Mouse (Mus musculus) lung, postnatal 10 days (tissue): ENCODE measurements around the gene Usp34.
A peak's percentile ranks its signal among the peaks of the same experiment; 100 is the strongest.
"Not testable (repeated sequence)": the region's sequence is repeated elsewhere in the genome, so short reads cannot be mapped to it uniquely, and the experiment has no call there.

Source experiments
- DNase-seq: peaks from one replicate; pipeline ENCODE4 v3.0.0; 2021

Gene Usp34

DNA sequence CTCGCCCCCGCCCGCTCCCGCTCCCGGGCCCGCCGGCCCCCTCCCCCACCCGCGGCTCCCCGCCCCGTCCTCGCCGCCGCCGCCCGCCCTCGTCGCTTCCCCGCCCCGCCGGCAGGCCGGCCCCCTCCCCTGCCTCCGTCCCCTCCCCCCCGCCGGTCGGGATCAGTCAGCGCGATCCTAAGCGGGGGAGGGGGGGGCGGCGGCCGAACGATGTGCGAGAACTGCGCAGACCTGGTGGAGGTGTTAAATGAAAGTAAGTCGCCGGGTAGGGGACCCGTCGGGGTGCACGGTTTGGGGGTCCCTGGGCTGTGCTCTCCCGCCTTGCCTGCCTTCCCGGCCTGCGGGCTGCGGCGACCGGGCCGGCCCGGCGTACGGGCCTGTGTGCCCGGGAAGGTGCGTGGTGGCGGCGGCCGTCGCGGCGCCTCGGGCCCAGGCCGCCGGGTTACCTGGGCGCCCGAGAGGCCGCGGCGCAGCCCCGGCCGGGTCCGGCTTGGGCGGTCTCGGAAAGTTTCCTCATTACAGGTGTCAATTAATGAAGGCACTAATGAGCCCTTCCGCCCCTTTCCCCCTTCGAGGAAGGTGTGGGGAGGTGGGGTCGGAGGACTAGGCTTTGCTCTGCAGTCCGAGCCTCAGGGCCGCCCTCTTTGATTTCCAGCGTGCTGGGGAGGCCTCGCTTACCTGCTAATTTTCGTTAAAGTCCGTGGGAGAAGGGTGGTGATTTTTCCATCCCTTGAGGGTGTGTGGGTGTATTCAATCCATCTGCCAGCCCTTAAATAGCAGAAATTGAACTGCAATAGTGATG lies at the start of gene Usp34:
Usp34 (plus strand) TSS at position 132 of the 802 bp plus-strand sequence.
- peak; percentile 74 for DNase-seq

DNA sequence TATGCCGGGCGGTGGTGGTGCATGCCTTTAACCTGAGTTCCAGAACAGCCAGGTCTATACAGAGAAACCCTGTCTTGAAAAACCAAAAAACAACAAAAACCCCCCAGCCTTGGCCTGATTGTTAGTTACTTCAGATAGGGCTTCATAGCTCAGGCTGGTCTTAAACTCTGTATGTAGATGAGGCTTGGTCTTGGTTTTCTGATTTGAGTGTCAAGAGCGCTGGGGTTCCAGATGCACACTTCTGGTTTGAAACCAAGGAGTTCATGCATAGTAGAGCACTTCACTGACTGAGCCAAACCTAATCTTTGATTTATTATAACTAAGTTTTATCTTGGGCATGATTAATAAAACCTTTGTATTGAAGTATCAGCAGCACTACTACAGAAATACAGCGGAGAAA lies 47.6 kb upstream of the Usp34 start:
- DNase-seq: no peak

DNA sequence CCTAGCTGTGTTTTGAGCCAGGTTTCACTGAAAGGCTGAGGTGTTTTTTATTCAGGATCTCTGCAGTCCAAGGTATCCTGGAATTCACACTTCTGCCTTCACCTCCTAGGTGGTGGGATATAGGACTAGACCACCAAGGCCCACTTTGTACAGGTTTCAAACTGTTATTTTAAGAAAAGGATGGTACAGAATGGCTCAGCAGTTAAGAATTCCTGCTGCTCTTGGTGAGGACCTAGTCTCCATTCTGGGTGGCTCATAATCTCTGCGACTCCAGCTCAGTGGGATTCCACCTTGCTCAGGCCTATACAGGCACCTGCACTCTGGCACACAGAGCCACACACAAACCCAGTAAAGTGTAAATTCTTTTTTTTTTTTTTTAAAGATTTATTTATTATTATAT lies 47.2 kb upstream of the Usp34 start:
- no peak for DNase-seq

DNA sequence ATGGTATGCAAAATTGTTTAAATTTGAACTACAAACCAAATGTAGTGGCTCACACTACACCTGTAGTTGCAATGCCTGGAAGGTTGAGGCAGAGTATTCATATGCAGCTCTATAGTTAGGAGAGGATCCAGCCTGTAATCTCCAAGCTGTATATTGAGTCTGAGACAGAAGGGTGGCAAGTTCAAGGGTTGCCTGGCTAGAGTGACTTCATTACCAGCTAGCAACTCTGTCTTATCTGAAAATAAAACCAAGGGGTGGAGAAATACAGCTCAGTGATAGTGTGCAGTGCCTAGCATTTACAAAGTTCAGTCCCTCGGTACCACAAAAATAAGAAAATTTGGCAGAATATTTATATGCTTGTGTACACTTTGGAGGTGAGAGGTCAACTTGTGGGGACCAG lies 46.5 kb upstream of the Usp34 start:
- no peak for DNase-seq

DNA sequence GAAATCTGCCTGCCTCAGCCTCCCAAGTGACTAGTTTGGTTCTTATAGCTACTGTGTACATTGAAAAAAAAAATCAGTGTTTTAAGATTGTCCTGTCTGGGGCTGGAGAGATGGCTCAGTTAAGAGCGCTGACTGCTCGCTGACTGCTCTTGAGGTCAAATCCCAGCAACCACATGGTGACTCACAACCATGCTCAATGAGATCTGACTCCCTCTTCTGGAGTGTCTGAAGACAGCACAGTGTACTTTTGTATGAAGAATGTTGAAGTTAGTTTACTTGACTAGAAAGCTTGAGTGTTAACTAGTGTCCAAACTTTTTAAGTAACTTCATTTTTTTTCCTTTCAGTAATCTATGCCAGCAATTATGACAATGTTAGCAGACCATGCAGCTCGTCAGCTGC lies 45.2 kb upstream of the Usp34 start:
- DNase-seq: no peak

DNA sequence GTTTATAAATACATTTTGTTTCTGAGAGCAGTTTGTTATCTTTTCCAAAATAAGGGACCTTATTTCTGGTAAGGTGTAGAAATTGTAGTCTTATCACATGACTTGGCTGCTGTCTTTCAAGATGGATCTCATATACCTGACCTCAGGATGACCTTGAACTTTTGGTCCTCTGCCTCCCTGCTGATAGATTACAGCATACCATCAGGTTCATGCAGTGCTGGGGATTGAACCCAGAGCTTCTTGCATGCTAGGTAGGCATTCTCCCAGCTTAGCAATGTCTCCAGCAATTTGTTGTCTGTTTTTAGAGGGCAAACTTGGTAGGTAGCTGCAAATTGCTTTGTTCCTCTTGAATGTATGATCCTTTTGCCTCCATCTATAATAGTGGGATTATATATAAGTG lies 41.7 kb upstream of the Usp34 start:
- no peak for DNase-seq

DNA sequence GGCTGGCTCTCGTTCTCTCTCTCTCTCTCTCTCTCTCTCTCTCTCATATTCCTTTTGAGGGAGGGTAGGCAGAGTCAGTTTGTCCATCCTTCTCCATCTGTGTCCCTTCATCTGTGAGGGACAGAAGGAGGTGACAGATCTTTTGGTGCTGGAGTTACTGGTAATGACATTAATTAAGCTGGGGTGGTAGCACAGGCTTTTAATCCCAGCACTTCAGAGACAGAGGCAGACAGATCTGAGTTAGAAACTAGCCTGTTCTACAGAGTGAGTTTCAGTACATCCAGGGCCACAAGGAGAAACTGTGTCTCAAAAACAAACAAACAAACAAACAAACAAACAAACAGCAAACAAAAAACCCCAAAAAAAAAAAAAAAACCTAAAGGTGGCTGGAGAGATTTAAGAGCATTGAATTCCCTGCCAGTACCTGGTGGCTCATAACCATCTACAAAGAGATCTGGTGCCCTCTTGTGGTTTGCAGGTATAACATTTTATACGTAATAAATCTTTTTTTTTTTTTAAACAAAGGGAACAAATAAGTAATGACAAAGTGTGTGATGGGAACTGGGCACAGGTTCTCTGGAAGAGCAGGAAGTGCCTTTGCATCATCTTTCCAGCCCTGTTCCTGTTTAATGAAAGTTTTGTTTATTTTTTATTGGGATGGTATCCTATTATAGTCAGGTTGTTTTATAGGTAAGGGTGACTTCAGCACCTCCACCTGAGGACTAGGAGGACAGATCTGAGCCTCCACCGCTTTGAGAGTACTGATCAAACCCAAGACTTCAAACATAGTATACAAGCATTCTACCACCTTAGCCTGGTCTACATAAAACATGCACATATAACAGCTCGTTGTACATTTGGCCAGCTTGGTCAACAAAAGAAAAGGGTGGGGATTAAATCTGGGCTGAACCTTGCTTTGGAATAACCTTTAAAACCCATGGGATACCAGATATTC lies 34.6 kb upstream of the Usp34 start:
- DNase-seq: peak; percentile 73

DNA sequence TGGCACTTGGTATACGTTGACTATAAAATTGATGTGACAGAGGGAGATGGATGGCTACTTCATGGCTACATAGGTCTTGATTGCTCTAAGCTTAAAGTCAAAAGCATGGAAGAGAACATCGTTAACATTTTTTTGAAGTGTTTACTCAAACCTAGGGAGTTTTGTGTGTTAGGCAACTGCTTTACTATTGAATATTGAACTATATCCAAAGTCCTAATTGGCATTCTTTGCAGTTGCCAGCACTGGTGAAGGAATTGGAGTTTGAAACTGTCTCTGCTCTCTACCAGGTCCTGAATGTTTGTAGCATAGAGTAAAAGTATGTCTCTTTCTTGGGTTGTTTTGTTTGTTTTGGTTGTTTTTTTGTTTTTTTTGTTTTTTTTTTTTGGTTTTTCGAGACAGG lies 30.9 kb upstream of the Usp34 start:
- no peak for DNase-seq

DNA sequence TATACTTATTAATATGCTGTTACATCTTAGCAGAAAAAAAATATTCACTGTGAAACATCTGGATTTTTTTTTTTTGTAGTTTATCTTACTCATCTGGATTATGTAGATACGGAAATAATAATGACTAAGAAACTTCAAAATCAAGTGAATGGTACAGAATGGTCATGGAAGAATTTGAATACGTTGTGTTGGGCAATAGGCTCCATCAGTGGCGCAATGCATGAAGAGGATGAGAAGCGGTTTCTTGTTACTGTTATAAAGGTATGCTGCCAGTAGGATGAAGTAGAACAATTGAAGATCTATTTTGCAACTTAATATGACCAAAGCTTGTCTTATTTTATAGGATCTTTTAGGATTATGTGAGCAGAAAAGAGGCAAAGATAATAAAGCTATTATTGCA lies 22.2 kb upstream of the Usp34 start:
- DNase-seq: no peak

DNA sequence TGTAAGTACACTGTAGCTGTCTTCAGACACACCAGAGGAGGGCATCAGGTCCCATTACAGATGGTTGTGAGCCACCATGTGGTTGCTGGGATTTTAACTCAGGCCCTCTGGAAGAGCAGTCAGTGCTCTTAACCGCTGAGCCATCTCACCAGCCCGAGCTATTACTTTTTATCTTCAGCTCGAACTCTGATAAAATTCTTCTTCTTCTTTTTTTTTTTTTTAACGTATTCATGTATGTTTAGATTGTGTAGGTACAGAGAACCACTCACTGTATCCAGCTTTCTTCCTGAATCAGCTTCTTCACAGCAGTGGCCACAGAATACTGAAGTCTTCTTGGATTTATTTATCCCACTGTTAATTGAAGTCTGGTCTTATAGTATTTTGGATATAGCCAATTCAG lies 17.8 kb upstream of the Usp34 start:
- DNase-seq: not testable (repeated sequence)

DNA sequence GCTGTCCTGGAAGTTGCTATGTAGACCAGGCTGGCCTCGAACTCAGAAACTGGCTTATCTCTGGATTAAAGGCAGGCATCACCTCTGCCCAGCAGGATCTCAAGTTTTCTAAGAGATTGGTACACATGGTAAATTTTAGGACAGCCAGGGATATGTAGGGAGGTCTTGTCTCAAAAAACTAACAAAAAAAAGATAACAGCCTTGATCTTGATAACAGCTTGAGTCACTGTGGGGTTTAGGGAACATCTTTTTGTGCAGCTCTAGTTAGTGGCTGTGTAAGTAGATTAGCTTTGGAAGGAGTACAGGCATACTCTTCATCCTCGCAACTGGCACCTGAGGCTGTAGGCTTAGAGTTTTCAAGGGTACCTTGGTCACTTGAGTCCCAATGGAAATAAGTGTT lies 9.3 kb upstream of the Usp34 start:
- no peak for DNase-seq

DNA sequence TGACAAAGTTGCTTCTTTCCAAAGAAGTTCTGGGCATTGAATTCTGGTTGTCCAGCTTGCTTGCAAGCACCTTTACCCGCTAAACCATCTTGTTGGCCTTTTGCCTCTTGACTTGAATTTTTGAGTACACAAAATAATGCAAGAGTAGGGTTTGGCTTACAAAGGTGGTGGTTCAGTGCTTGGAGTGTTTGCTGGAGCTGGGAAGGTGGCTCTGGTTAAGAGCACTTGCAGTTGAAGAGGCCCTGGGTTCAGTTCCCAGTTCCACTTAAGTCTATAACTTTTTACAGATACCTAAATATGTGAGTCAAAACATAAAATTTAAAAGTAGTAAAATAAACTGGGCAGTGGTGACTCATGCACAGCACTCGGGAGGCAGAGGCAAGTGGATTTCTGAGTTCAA lies 8.4 kb upstream of the Usp34 start:
- DNase-seq: no peak

DNA sequence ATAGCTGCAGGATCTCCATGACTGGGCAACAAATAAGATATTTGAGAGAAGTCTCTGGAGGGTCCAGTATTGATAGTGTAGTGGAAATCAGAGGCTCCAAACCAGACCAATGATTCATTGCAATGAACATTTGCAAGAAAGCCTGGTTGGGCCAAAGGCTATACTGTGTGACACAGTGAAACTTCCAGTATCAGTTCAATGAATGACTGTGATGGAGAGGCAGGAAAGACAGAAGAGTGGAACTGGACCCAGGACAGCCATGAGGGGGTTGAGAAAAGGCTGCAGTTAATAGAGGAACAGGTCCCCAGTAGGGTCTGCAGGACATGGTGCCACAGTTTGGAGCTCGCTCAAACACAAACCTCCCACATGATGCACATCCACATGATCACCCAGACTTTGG lies 6.8 kb upstream of the Usp34 start:
- no peak for DNase-seq

DNA sequence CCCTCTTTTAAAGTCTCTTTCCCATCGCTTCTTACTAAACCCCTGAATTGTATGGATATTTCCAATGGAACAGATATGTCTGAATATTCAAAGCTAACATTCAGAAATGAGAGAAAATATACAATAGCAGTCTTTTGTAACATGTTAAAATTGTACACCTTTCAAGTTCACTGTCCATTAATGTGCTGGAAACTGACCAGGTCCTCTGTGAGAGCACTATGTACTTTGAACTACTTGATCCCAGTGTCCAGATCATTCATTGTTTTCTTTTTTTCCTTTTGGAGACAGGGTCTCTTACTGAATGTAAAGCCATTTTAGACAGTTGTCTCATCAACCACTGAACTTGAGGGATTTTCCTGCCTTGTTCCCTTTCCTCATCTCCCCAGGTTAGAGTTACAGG lies 3.6 kb upstream of the Usp34 start:
- no peak for DNase-seq

DNA sequence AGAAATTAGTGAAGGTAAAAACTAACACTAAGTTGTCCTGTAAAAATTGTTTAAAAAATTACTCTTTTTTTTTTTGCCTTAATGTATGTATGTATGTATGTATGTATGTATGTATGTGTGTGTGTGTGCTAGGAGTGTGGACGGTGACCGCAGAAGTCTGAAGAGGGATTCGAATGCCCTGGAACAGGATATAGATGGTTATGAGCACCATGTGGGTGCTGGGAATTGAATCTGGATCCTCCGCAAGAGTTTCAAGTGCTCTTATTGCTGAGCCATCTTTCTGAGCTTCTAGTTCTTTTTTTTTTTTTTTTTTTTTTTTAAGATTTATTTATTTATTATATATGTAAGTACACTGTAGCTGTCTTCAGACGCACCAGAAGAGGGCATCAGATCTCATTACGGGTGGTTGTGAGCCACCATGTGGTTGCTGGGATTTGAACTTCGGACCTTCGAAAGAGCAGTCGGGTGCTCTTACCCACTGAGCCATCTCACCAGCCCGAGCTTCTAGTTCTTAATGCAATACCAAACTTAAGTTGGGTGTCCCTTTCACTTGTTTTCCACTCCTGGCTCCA lies 1.5 kb upstream of the Usp34 start:
- DNase-seq: not testable (repeated sequence)

DNA sequence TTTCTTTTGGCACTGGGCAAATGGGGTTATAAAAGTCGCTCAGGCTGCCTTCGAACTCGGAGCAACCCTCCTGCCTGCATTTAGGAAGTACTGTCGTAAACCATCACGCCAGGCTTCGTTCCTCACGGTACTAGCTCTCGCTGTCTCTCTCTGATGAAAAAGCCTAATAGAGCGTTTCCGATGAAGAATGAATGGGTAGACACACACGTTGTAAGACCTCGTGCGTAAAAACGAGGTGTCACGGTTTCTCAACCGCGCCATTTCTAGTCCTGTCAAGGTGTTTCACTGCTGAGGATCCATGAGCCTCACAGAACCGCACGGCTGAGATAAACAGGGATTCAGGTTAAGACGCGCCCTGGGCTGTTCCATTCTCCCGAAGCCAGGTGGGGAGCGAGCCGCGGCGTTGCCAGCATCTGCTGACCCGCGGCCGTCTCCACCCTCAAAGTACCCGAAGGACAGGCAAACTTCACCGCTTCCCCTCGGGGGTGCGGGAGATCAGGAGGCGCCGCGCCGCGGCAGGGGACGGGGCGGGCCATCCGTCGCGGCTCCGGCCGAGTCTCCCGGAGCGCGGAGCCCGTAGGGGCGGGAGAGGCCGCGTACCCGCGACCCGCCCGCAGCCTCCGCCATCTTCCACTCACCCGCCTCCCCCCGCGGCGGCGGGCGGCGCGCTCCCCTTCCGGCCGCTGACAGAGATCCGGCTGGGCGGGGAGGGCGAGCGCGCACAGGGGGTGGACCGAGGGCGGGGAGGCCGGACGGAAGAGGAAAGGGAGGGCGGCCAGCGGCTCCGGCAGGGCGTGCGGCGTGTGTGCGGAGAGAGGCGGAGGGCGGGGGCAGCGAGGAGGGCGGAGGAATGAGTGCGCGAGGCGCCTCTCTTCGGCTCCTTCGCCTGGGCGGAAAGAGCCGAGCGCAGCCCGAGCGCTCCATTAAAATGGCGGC lies 754 bp upstream of the Usp34 start:
- peak; percentile 99 for DNase-seq

DNA sequence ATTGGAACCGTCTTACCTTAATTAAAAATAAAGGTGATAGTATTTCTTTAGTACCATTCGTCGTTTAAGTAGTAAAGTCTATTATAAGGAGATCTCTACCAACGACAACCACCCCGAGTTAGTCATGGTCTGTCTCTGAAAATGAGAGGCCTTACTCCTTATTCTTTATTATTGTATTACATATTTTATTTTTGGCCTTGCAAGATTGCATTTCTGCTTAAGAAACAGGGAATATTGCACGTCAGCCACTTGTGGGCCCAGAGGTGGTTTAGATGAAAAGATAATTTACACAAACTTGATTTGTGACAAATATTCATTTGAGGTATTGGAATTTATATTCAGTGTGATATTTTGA lies 848 bp downstream of the Usp34 start:
- DNase-seq: no peak

DNA sequence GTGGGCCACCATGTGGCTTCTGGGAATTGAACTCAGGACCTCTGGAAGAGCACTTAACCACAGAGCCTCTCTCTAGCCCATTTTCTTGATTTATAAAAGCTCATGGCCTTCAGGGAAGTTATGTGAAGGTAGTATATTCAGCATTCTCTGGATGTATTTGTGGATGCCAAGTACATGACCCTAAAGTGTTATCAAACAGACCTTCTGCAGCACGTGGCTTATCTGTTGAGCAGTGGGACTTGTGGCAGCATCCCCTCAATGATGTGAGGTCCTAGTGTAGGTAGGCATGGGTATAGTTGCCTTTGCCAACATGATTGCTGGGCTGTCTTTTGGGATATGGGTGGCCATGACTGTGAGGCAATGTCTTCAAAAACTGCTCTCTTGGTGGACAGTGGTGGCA lies 6.8 kb downstream of the Usp34 start:
- no peak for DNase-seq

DNA sequence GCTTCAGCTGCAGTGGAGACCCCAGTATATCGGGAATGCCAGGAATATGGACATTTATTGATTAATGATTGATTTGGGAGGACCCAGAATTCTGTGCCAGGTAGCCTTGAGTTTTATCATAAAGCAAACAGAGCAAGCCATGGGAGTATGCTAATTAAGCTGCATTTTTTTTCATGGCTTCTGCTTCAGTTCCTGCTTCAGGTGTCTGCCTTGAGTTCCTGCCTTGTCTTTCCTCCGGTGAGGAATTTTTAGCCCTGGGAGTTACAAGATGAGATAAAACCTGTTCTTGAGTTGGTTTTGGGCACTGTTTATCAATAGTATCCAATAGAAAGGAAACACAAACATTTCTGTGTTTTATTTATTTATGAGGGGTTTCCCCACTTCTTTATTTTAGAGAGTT lies 22.7 kb downstream of the Usp34 start:
- no peak for DNase-seq

DNA sequence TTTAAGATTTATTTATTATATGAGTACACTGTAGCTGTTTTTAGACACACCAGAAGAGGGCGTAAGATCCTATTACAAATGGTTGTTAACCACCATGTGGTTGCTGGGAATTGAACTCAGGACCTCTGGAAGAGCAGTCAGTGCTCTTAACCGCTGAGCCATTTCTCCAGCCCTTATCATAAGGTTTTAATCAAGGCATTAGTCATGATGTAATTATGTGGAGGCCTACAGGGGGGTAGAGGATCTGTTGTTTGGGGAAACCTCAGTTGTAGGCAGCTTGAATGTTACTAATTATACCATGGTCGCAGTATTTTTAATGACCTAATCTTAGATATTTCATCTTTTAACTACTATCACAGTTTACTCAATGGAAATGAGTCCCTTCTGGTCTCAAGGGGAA lies 25.4 kb downstream of the Usp34 start:
- DNase-seq: no peak

DNA sequence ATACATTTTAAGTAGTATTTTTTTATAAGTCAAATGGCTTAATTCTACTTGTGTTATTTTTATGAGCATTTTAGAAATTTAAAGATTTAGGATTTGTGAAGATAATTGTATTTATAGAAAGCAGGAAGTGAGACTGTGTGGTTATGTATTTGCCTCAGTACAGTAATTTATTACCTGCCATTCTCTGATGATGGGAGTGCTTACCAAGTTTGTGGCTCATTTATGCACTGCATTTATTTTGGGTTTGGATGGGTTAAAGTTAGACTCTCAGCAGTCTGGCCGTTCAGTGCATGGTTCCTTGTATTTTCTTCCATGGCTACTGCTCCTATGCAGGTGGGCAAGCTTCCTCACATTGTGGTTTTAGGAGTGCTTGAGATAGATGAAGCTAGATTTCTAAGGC lies 28.5 kb downstream of the Usp34 start:
- DNase-seq: no peak

DNA sequence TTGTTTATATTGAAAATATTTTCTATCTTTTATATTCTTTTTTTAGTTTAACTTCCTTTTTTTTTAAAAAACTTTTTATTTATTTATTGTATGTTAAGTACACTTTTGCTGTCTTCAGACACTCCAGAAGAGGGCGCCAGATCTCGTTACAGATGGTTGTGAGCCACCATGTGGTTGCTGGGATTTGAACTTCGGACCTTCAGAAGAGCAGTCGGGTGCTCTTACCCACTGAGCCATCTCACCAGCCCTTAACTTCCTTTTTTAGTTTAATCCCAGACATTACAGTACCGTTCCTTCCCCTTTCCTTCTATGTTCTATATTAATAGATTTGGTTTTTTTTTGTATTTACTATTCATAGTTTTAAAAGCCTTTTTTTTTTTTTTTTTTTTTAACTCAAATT lies 50.5 kb downstream of the Usp34 start:
- not testable (repeated sequence) for DNase-seq
